Mouse (Mus musculus): ENCODE data around the gene Supt4a.

The Supt4a gene

GRCm38 (mm10) chr11:87737175-87737740 lies at the start of gene Supt4a:
Gene Supt4a (plus strand): TSS chr11:87737552.
- DNase-seq (ENCODE audit: low read depth): peak; percentile 99

- DNase-seq (ENCODE audit: low read depth): no peak
These were observed 48.7 kb upstream of the Supt4a start for GRCm38 (mm10) chr11:87688478-87689203.

GRCm38 (mm10) chr11:87689402-87689808 lies 47.9 kb upstream of the Supt4a start:
- no peak for DNase-seq (ENCODE audit: low read depth)

GRCm38 (mm10) chr11:87690054-87690740 lies 47.2 kb upstream of the Supt4a start:
- peak; percentile 68 for DNase-seq (ENCODE audit: low read depth)

- DNase-seq (ENCODE audit: low read depth): no peak
These were observed 40.1 kb upstream of the Supt4a start for GRCm38 (mm10) chr11:87697131-87697682.

- DNase-seq (ENCODE audit: low read depth): no peak
These were observed 39.2 kb upstream of the Supt4a start for GRCm38 (mm10) chr11:87698126-87698525.

- DNase-seq (ENCODE audit: low read depth): no peak
These were observed 36.2 kb upstream of the Supt4a start for GRCm38 (mm10) chr11:87701108-87701507.

GRCm38 (mm10) chr11:87701877-87702620 lies 35.3 kb upstream of the Supt4a start:
- no peak for DNase-seq (ENCODE audit: low read depth)

- no peak for DNase-seq (ENCODE audit: low read depth)
These were observed 33.7 kb upstream of the Supt4a start for GRCm38 (mm10) chr11:87703654-87704053.

- DNase-seq (ENCODE audit: low read depth): no peak
These were observed 33.1 kb upstream of the Supt4a start for GRCm38 (mm10) chr11:87704289-87704688.

- DNase-seq (ENCODE audit: low read depth): no peak
These were observed 29.8 kb upstream of the Supt4a start for GRCm38 (mm10) chr11:87707570-87707969.

- DNase-seq (ENCODE audit: low read depth): no peak
These were observed 28.4 kb upstream of the Supt4a start for GRCm38 (mm10) chr11:87708979-87709378.

GRCm38 (mm10) chr11:87709513-87710261 lies 27.7 kb upstream of the Supt4a start:
- DNase-seq (ENCODE audit: low read depth): no peak

- no peak for DNase-seq (ENCODE audit: low read depth)
These were observed 27.1 kb upstream of the Supt4a start for GRCm38 (mm10) chr11:87710262-87710615.

GRCm38 (mm10) chr11:87712188-87712587 lies 25.2 kb upstream of the Supt4a start:
- no peak for DNase-seq (ENCODE audit: low read depth)

GRCm38 (mm10) chr11:87715999-87716398 lies 21.4 kb upstream of the Supt4a start:
- no peak for DNase-seq (ENCODE audit: low read depth)

- DNase-seq (ENCODE audit: low read depth): peak; percentile 61
These were observed 17.8 kb upstream of the Supt4a start for GRCm38 (mm10) chr11:87719526-87719925.

GRCm38 (mm10) chr11:87720324-87720723 lies 17.0 kb upstream of the Supt4a start:
- peak; percentile 86 for DNase-seq (ENCODE audit: low read depth)

GRCm38 (mm10) chr11:87720839-87721238 lies 16.5 kb upstream of the Supt4a start:
- DNase-seq (ENCODE audit: low read depth): peak; percentile 89

GRCm38 (mm10) chr11:87722168-87722567 lies 15.2 kb upstream of the Supt4a start:
- no peak for DNase-seq (ENCODE audit: low read depth)

- peak; percentile 36 for DNase-seq (ENCODE audit: low read depth)
These were observed 14.5 kb upstream of the Supt4a start for GRCm38 (mm10) chr11:87722891-87723290.
